ENCODE assay signal across 8 mouse cellular contexts in the genomic region with DNA sequence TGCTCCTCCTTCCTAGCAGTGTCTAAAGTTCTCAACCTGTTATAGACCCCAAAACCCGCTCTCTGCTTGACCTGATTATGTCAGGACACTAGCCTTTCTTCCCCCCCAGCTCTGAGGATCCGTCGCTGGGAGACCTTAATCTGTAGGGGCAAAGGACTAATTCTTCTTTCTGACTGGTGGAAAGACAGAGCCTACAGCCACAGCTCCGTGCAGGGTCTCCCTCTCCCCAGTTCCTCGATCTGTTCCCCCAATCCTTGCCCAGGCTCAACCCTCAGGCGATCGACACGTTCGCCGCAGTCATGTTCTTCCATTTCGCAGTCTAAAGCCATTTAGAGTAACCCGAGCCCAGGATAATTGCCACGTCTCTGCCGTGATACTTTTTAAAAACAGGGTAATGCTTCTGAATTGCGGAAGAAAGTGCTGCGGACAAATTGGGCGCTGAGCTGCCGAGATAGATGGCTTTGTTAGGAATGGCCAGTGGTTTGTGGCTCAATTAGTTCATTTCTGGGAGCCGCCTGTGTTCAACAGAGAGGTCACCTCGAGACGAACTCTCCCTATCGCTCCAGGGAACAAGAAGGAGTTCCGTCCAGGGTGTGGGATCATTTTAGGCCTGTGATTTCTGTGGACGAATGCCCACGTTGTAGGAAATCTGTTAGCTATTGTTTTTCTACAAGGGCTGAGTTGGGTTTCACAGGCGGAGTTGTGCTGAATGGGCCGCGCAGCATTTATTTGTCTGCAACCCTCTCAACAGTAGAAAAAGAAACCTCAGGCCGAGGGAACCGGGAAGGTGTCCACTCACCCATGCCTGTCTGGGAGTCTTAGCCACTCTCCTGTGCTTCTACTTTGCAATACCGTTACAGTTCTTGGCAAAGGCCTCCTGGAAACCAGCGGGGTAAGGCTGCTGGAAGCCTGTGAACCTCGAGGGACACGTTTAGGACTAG. TPM values are rescaled to one million over a fixed set of nuclear protein-coding genes. Genes with fewer than 3 reads are reported as not detected.
A peak's percentile ranks its signal among the peaks of the same experiment; 100 is the strongest.
DNase-seq lines count a peak whose midpoint lies in the region; ATAC-seq and TF ChIP-seq lines count a peak whose summit lies in the region.

No protein-coding gene starts in this region.

- H3K4me1 ChIP-seq in CH12.LX (ENCODE audit: control insufficient read depth in 1 of 2, insufficient read depth in 2 of 2): peaks cover 0 to 12% of the 10 kb centered on the region in 2 experiments; a peak in 2 of 4 replicates
- no peaks in the 10 kb centered on the region for H3K4me1 ChIP-seq in forebrain, embryonic 14.5 days (ENCODE audit: control insufficient read depth, insufficient read depth, low read length)
- H3K4me1 ChIP-seq in neural tube, embryonic 14.5 days (ENCODE audit: control insufficient read depth, insufficient read depth, low read length): 0 out of 2 replicates have a peak, but pooled peaks cover 3% of the 10 kb centered on the region

- in situ Hi-C loops in CH12.LX (cut with MboI; ENCODE audit: low pct_ligation_motif_present, low pct_unique_long_range_greater_than_20kb, low sequenced_read_pairs): no loop called here

- H3K27ac ChIP-seq in CH12.LX (ENCODE audit: insufficient read depth, low read depth): no peak overlapping the region
- no peak overlapping the region for H3K27ac ChIP-seq in forebrain, embryonic 14.5 days (ENCODE audit: low read depth, low read length)
- H3K27ac ChIP-seq in neural tube, embryonic 14.5 days (ENCODE audit: low read depth, low read length): no peak overlapping the region; the same call in 1 of the 2 replicates

- dilution Hi-C loops in CH12.LX (cut with MboI; ENCODE audit: extremely low pct_ligation_motif_present, extremely low pct_unique_long_range_greater_than_20kb, low sequenced_read_pairs): no loop called here

- peak overlapping the region; percentile 70 for H3K4me2 ChIP-seq in CH12.LX (ENCODE audit: insufficient read depth, low read depth, poor library complexity, severe bottlenecking)
- H3K4me2 ChIP-seq in forebrain, embryonic 14.5 days (ENCODE audit: low read length): peak overlapping the region; percentile 43
- H3K4me2 ChIP-seq in neural tube, embryonic 14.5 days (ENCODE audit: low read depth, low read length): peak overlapping the region; percentile 46

- intact Hi-C loops in left cerebral cortex, postnatal 4 days (cut with DNase I): no loop called here

- DNase-seq in 3T3-L1 (ENCODE audit: low read depth, low spot score) (peak; percentile 25), CH12.LX (ENCODE audit: extremely low read depth) (no peak)
- DNase-seq in forebrain, embryonic 14.5 days (ENCODE audit: low spot score): no peak
- DNase-seq in kidney, postnatal 10 days: peak; percentile 29
- no peak for DNase-seq in left cerebral cortex, postnatal 4 days
- no peak for DNase-seq in cerebellum, postnatal 4 days (ENCODE audit: low spot score in 2 of 2)

- peaks cover 42% of the 10 kb centered on the region for H3K27me3 ChIP-seq in CH12.LX (replicated peaks)
- peaks cover 87% of the 10 kb centered on the region for H3K27me3 ChIP-seq in forebrain, embryonic 14.5 days (replicated peaks; ENCODE audit: control insufficient read depth, insufficient read depth, low read length)
- peaks cover 53% of the 10 kb centered on the region for H3K27me3 ChIP-seq in neural tube, embryonic 14.5 days (ENCODE audit: control insufficient read depth, insufficient read depth, low read length)

- no peaks in the 10 kb centered on the region for H3K79me2 ChIP-seq in CH12.LX (replicated peaks; ENCODE audit: control insufficient read depth, extremely low read depth, insufficient read depth, poor library complexity, severe bottlenecking)

- H3K9ac ChIP-seq in CH12.LX (ENCODE audit: insufficient read depth, low read depth): peak overlapping the region; percentile 79; the same call in 1 of the 2 replicates
- no peak overlapping the region for H3K9ac ChIP-seq in forebrain, embryonic 14.5 days (ENCODE audit: low read length)
- H3K9ac ChIP-seq in neural tube, embryonic 14.5 days (replicated peaks; ENCODE audit: low read depth, low read length): no peak overlapping the region; the same call in 1 of the 2 replicates

- no peaks in the 10 kb centered on the region for H3K9me3 ChIP-seq in CH12.LX (replicated peaks; ENCODE audit: low read length)
- H3K9me3 ChIP-seq in forebrain, embryonic 14.5 days (replicated peaks; ENCODE audit: control insufficient read depth, low read length): no peaks in the 10 kb centered on the region
- H3K9me3 ChIP-seq in neural tube, embryonic 14.5 days (ENCODE audit: control insufficient read depth, low read length): no peaks in the 10 kb centered on the region

- TF ChIP-seq RAD21 in CH12.LX (IDR thresholded peaks at IDR 0.05; ENCODE audit: low read depth, low read length): no peak

- TF ChIP-seq EP300 in CH12.LX (IDR thresholded peaks at IDR 0.05; ENCODE audit: low read length): no peak

- no peak for TF ChIP-seq CTCF in CH12.LX (conservative IDR thresholded peaks at IDR 0.05 in 1 of 2, IDR thresholded peaks at IDR 0.05 in 1 of 2; ENCODE audit: low read depth in 2 of 2, low read length in 2 of 2)

- H3K36me3 ChIP-seq in CH12.LX (replicated peaks in 1 of 2; ENCODE audit: control insufficient read depth in 1 of 2, insufficient read depth in 1 of 2, low read length in 1 of 2): no peaks in the 10 kb centered on the region
- H3K36me3 ChIP-seq in forebrain, embryonic 14.5 days (ENCODE audit: control insufficient read depth, insufficient read depth, low read length): no peaks in the 10 kb centered on the region
- H3K36me3 ChIP-seq in neural tube, embryonic 14.5 days (ENCODE audit: control insufficient read depth, insufficient read depth, low read length): no peaks in the 10 kb centered on the region

- H3K4me3 ChIP-seq in CH12.LX (replicated peaks in 1 of 3; ENCODE audit: low read depth in 2 of 3, low read length in 2 of 3, poor library complexity in 1 of 3): peak overlapping the region; percentile 54 to 77 (median 65)
- H3K4me3 ChIP-seq in forebrain, embryonic 14.5 days (ENCODE audit: low read depth, low read length): no peak overlapping the region
- H3K4me3 ChIP-seq in neural tube, embryonic 14.5 days (ENCODE audit: low read depth, low read length): 0 out of 2 replicates have a peak overlapping the region, but pooled peaks have one; percentile 4

- under 1% methylated on average over 34 of the region's 34 CpGs for WGBS in forebrain, embryonic 14.5 days
- WGBS in neural tube, embryonic 14.5 days: 1% methylated on average over 34 of the region's 34 CpGs

- ATAC-seq in forebrain, embryonic 14.5 days: peak; percentile 40; the same call in 1 of the 2 replicates
- no peak; the same call in 1 of the 2 replicates for ATAC-seq in neural tube, embryonic 14.5 days (ENCODE audit: low read depth)
- no peak for ATAC-seq in megakaryocyte-erythroid progenitor cell, adult 5-6 weeks (replicated peaks; ENCODE audit: low FRiP score, low TSS enrichment, poor library complexity, severe bottlenecking)

- no peak for TF ChIP-seq POLR2A in CH12.LX (IDR thresholded peaks at IDR 0.05; ENCODE audit: low read depth, low read length)

TF ChIP-seq in CH12.LX, 34 proteins besides CTCF, POLR2A, EP300 and RAD21:
- TF ChIP-seq CHD2 (IDR thresholded peaks at IDR 0.05; ENCODE audit: low read length) (0 out of 2 replicates have a peak, but pooled peaks have one; percentile 20), NELFE (IDR thresholded peaks at IDR 0.05; ENCODE audit: low read depth, low read length) (peak; percentile 12; the same call in 1 of the 2 replicates), MAX (IDR thresholded peaks at IDR 0.05; ENCODE audit: low read length) (no peak), POLR2AphosphoS2 (IDR thresholded peaks at IDR 0.05; ENCODE audit: low read depth, low read length) (no peak), SIN3A (IDR thresholded peaks at IDR 0.05; ENCODE audit: low read length) (peak; percentile 17; the same call in 1 of the 2 replicates)

RNA-seq across cellular contexts. Expression of a gene that starts 0.8 kb away (rescaled TPM):
- 8.1 and 9.5 TPM in 2 replicates for total RNA-seq in CH12.LX (2012; rRNA removed)
- 7.6 and 7.9 TPM in 2 replicates for total RNA-seq in CH12.LX (2014; rRNA removed)
- polyA plus RNA-seq in CH12.LX (2012; ENCODE audit: insufficient read length, low read depth): 16.1 and 16.5 TPM in 2 replicates
- polyA plus RNA-seq in forebrain, embryonic 14.5 days (2014; fragmentation: Nextera tagmentation; extraction: Ambion mirVana): 0.36 and 0.52 TPM in 2 replicates
- polyA plus RNA-seq in neural tube, embryonic 14.5 days (2014; fragmentation: Nextera tagmentation; extraction: Ambion mirVana): 0.12 and 3.7 TPM in 2 replicates
- total RNA-seq in left cerebral cortex, postnatal 4 days (2021): under 1 TPM; 0.66 to 0.87 TPM
- not detected in 2 replicates for total RNA-seq in megakaryocyte-erythroid progenitor cell, adult 5-6 weeks (2014; fragmentation: Nextera tagmentation)
- not detected in 2 replicates for total RNA-seq in megakaryocyte-erythroid progenitor cell, adult 5-6 weeks (2017)

Comparison
In these comparisons a context has a peak if more than half of its experiments do, and no peak if none do; other contexts are left out.
1. DNase-seq: peak in 3T3-L1 (single experiment) and kidney, postnatal 10 days (single experiment); none in CH12.LX (single experiment), forebrain, embryonic 14.5 days (single experiment), left cerebral cortex, postnatal 4 days (single experiment) and cerebellum, postnatal 4 days (0 of 2).
2. RNA of a gene that starts 0.8 kb away (total RNA-seq): 7.6 to 9.5 TPM in CH12.LX; 0.66 to 0.87 TPM in left cerebral cortex, postnatal 4 days and not detected in megakaryocyte-erythroid progenitor cell, adult 5-6 weeks; every median in the first group is over 4 times any median in the second.
3. Peak in every context shown above with its lines, with median percentiles within 50 percentile points of each other: H3K4me2 ChIP-seq.